Mouse (Mus musculus) urinary bladder, adult 2 months (tissue): ENCODE measurements around the gene Rbm44. TPM values are rescaled to one million over a fixed set of nuclear protein-coding genes. Genes with fewer than 3 reads are reported as not detected.
A peak's percentile ranks its signal among the peaks of the same experiment; 100 is the strongest.

Experiments used
- DNase-seq: peaks from one replicate; pipeline ENCODE4 v3.0.0; 2022; ENCODE audit warnings: low spot score
- polyA plus RNA-seq: library from polyadenylated mRNA; depleted of rRNA; stranded (reverse); fragments of >200 nt; gene quantifications from 2 replicates; pipeline ENCODE4 v1.2.3, GENCODE M21; 2012

Gene Rbm44
- polyA plus RNA-seq, 1 experiment: 0.04 TPM

DNA sequence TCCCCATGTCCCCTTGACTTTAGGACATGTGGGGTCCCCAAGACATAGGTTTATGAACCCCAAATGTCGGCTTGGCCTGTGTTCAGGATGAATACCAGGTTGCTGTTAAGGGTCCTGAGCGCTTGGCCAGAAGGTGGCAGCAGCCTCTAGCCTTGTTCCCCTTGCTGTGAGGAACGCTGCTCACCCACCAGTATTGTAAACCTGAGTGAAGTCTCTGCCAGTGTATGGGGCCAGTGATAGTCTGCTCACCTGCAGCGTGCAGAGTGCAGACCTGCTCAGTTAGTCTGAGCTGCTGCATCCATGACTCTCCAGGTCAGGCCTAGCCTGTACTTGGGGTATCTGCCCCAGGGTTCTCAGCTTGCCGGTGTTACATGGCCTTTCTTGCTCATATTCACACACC lies 34.2 kb downstream of the Rbm44 start:
- DNase-seq: peak; percentile 46

DNA sequence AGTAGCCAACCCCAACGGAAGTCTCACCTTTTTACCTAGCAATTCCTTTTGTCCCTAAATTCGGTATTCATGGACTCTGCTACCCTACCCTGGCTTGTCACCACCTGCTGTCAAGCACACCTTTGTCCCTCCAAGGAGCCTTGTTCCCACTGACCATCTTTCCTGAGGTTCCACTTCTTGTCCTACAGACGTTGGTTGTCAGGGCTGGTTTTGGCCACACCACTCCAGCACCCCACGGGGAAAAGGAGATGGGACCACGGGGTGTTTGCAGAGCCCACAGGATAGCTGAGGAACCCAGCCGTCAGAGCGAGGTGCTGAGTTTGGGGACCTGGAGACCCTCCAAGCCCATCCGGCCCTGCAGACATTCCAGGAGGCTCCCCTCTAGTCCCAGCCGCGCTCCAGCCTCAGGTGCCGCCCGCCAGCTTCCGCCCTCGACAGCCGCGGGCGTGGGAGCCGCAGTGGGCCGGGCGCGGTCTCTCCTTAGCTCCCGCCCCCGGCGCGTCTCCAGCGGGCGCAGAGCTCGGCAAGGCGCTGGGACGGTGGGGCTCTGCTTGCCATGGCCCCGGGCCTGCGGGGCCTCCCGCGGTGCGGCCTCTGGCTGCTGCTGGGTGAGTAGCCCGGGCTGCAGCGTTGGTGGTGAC lies 34.8 kb downstream of the Rbm44 start, which contains the start of gene Ramp1:
Gene Ramp1, plus strand, starts transcription at position 290 of the 641 bp plus-strand sequence.
- peak; percentile 48 for DNase-seq

DNA sequence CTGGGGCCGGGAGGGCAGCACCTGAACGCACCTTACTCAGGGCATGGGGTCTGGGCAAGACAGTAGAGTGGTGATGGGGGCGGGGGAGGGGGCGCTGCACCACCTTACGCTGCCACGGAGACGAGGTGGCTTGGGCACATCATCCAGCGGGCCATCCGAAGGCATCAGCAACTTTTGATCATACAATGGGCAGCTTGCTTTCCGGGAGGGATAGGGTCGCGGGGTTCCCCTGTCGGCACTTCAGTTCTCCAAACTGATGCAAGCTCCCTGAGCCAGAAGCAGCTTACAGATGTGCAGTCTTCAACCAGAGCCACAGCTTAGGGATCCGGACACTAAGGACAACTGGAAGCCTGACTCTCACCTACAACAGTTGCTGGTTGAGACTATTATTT lies 35.3 kb downstream of the Rbm44 start:
- DNase-seq: no peak

DNA sequence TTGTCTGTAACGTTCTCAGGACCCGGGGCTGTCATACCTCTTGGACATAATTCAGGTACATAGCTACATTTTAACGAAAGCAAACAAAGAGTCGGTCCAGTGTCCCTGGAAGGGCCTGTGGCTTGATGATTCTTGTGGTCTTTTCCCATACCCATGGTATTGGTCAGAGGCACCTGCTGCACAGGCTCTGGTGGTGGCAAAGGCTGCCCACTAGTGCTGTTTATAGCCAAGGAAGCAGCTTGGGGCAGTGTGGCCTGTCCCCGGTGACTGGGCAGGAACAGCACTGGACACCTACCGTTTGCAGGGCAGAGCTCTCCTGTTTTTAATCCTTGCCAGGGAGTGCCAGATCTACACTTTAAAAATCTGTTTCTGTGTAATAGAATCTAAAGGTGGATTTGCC lies 35.8 kb downstream of the Rbm44 start:
- no peak for DNase-seq

DNA sequence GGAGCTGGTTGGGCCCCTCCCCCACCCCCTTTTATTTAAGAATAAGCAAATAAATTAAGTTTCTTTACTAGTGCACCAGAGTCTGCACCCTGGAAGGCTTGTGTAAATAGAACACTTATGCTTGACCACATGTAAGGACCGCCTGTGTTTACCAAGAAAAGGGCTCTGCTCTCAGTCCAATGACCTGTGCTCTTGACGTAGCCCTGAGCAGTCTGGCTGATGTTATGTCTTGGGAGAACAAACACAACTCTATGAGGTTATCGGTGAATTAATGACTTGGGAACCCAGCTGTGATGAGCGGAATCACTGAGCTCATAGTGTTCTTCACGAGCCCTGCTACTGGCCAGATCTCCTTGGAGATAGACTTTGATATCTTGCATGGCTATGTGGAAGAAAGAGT lies 36.4 kb downstream of the Rbm44 start:
- no peak for DNase-seq

DNA sequence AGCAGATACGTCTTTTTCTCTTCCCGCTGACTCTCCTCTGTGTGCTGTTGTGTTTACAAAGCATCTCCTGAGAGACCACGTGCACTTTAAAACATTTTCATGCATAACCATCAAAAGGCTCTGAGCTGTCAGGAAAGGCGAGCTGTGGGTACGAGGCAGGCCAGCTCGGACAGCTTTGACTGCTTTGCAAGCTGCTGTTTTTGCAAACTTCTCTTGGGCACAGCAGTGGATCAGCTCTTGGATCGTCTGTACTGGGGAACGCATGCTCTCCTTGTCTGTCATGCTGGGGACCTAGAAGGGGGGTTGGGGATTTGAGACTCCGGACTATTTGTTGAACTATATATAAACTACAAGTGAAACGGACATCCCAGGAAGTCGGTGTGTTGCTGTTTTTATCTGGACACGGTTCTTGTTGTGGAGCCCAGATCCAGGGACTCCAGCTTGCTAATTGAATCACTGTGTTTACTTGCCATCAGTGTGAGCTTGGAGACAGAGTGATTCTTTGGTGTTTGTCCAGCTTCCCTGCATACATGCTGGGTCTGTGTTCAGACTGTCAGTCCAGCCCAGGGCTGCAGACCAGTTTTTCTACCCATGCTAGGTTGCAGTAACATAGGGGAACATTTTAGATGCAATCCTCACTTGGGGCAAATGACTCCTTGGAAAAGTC lies 37.0 kb downstream of the Rbm44 start:
- no peak for DNase-seq

DNA sequence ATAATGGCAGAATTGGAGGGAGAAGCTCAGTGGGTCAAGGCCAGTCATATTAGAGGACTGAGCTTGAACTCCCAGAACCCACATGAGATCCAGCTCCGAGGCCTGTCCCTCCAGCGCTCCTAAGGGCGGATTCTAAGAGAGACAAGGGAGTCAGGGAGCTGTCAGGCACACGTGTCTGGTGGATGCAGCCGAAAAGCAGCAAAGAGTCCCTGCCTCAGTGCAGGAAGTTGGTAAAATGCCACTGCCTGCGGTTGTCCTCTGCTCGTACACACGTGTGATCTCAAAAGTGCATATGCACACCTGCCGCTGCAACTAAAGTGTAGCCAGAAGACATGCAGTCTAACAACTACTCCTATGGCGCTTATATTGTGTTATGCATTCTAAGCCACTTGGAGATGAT lies 38.4 kb downstream of the Rbm44 start:
- DNase-seq: no peak

DNA sequence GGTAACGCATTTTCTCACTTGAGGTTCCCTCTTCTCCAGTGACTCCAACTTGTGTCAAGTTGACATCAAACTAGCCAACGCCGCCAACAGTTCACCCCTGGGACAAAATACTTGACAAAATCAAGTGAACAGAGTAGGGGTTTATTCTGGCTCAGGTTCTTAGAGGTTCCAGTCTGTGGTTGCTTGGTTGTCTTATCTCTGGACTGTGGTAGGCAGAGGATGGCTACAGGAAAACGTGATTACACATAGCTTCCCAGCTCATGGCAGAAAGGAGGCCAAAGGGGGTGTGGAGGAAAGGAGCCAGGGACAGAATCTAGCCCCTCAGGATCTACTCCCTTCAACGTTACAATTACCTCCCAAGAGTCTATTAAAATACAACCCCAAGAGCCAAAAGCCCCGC lies 41.8 kb downstream of the Rbm44 start:
- DNase-seq: no peak

DNA sequence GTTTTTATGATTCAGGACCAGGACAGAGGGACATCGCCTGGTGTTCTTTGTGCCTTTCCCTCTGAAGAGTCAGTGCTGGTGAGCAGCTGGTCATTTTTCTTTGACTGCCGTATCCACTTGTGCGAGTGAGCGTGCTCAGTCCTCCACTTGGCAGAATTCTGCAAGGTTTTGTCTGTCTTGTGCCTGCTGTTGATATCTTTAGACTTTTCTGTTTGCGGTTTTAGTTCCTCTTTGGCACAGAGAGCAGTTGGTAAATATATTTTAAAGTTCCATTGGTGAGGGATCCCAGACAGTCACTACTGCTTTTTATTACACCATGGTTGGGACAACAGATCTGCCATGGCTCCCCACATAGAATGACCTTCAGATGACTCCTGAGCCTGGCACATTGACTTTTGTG lies 42.4 kb downstream of the Rbm44 start:
- no peak for DNase-seq

DNA sequence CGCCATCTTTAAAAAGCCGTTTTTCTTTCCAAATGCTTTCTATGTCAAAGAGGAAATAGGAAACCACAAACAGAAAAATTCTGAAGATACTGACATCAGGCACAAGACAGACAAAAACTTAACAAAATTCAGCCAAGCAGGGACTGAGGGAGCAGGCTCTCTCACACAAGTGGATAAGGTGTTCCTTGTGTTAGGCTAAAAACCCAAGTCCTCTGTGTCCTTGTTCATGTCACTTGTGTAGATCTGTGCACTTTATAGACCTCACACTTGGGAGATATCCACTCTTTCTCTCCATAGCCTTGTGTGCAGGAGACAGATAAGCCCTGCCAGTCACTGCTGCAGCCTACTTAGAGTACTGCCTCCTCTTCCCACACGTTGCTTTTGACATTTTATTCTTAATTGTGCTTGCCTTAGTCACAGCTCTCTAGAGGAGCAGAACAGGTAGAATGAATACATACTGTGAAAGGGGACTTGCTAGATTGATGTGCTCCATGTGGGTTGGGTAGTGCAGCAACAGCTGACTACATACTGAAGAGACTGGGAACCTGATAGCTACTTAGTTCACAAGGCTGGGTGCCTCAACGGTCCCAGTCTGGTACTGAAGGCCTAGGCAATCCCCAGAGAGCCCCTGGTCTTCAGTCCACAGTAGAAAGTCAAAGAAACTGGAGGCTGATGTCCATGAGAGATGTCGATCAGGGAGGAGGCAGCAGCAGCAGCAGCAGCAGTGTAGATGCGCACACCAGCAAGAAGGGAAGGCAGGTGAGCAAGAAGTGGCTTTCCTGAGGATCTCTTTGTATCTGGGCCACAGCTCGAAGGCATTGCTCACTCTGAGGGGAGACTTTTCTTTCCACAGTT lies 43.1 kb downstream of the Rbm44 start:
- DNase-seq: no peak

DNA sequence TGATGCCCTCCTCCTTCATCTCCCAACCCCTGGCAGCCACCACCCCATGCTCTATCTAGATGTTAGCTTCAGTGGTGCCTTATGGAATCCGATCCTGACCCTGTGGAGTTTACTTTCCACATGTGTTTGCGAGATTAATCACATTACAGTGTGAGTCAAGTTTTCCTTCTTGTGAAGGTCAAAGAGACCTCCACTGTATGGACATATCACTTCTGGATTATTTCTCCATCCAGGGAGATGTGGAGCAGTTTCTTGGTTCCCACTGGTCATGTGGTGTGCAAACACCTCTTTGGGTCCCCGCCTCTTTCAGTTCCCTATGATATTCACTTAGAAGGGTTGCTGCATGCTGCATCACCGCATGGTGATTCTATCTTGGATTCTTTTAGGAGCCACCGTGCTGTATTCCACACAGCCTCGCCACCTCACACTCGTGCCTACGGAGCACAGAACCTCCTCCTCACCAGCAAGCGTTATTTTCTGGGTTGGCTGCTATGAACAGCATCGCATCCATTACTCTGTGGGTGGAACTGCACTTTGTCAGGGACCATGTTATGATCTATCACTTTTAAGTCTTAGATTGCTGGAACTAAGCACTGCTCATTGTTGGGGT lies 44.1 kb downstream of the Rbm44 start:
- no peak for DNase-seq

DNA sequence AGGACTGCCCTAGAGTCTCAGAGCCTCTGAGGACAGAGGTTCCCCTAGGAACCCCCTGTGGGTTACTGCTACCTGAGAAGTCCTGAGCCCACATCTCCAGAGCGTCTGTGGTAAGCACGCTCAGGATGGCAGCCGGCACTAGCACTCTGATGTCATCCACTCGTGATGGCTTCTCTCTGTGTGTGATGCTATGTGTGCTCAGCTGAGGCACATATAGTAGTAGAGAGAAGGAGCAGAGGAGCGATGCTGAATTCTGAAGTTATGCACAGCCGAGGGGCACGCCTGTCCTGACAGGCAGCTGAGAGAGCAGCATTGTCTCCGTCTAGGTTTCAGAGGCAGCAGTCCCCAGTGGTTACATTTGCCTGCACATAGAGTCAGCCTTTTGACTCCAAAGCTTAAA lies 47.3 kb downstream of the Rbm44 start:
- no peak for DNase-seq

DNA sequence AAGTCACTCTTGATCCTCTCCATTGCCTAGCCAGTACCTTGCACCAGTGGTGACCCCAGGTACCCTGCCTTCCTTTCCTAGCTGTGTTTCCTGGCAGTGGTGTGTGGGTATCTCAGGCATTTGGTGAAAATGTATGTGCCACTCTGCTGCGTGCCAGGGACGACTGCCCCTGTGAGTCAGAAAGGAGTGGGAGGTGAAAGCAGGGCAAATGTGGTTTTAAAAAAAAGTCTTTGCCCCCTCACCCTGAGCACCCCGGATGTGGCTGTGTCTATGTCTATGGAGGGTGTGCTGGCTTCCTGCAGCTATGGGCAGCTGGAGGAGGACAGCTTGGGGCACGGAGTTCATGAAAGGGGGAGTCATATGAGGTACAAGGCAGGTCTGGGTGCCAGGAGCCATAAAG lies 48.4 kb downstream of the Rbm44 start:
- no peak for DNase-seq

DNA sequence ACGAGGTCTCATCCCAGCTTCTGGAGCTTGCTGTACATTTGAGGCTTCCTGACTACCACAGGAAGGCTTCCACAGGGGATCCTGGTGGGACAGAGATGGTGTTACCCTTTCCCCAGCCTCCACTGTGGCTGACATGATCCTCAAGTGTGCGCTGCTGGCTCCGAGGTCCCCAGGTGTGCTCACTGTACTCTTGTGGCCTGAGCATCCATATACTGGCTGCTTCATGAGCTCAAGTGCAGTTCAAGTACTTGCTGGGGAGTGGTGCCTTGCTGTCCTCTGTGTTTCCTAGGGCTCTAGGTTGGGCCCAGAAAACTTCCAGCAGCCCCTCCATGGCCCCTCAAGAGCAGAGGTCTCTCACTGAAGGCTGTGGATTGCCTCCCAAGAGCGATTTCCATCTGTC lies 48.8 kb downstream of the Rbm44 start:
- no peak for DNase-seq

DNA sequence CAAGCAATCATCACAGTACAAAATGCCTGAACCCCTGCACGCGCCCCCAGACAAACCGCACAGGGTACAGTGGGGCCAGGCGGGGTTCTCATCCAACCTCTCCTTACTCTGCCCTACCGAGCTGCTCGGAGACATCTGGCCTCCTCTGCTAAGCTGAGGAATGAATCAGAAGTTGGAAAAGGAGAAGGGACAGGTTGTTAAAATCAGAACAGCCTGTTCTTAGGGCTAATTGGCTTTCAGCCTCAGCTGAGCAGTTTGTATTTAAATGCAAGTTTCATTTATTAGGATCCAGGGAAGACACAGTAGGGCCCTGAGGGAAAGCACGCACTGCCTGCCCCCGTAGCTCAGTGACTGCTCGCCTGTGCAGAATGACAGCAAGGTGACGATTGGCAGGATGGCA lies 54.9 kb downstream of the Rbm44 start:
- no peak for DNase-seq

DNA sequence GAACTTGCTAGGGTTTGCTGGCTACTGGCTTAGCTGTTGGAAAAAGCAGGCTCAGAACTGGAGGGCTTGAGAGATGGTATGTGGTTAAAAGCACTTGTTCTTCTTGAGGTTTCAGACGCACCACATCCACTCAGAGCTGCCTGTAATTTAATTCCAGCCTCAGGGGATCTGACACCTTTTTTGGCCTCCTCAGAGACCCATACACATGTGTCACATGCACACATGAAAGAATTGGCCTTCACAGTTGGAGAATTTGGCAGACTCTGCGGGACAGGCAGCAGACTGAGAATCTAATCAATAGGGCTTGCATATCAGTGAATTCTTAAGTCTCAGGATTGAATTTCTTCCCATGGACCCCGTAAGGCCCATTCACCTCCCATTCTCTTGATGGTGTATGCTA lies 56.2 kb downstream of the Rbm44 start:
- DNase-seq: no peak

DNA sequence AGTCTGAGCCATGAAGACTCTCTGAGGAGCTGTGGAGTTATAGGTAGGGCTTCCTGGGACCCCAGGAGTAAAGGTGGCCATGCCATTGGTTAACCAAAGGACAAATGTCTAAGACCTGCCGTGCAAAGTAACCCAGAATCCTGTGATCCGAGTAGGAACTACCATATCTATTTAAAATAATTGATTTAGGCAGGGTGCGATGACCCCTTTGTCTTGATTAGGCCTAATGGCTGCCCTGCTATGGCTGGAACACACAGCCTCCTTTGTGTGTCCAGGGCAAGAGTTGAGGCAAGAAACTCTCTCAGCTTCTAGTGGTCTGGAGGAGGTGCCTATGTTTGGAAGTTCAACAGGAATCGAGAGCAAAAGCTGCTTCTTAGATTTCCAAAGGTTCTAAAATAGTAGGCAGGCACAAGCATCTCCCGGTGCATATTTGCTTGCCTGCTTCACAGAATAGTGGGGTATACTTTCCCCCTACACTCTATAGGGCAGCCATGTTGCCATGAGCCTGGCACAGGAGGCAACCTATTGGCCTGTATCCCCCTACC lies 59.4 kb downstream of the Rbm44 start:
- no peak for DNase-seq

DNA sequence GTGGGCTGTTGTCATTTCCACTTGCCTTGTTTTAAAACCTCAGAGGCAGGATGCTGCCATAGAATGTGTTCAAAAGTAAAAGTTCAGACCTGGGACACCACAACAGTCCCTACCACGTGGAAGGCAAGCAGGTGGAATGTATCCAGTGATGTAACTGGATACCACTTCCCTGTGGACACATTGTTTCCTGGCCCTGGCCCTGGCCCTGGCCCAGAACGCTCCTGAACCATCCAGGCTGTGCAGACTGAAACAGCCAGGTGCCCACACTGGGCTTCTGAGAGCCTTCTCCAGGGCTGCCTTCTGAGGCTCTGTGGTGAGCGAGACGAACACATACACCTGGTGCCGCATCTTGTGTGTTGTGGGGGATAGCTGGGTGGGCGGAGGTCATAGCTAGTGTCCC lies 60.8 kb downstream of the Rbm44 start:
- DNase-seq: no peak

DNA sequence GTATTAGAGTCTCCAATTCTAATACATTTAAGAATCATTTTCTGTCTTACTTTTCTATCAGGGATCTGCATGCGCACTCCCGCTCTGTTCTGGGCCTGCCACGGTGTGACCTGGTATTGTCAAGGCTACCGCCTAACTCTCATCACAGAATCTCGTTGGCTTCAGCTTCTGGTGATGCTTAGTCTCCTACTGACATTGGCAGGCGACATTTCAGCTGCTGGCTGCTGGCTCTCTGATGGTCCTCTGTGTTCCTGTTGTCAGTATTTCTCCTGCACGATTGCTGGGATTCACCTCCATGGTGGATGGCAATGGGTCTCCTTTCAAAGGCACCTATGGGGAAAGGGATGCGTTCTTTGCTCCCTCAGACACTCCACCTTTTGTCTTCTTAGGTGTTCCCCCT lies 61.4 kb downstream of the Rbm44 start:
- DNase-seq: no peak

DNA sequence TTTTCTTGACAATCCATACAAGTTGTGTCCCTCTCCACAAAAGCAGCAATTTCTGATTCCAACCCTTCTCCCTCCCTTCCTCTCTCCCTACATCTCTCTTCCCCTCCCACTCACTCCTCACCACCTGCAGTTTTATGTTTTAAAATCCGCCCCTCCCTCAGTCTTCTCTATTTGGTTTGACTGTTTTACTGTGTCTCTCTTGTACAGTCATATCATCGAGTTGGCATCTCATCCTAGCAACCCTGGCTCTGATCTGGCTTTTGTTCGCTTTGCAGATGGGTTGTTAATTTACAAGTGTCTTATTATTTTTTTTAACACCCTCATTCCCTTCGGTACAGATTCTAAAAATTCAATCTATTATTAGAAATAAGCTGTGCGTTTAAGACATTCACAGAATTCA lies 62.0 kb downstream of the Rbm44 start:
- DNase-seq: no peak

DNA sequence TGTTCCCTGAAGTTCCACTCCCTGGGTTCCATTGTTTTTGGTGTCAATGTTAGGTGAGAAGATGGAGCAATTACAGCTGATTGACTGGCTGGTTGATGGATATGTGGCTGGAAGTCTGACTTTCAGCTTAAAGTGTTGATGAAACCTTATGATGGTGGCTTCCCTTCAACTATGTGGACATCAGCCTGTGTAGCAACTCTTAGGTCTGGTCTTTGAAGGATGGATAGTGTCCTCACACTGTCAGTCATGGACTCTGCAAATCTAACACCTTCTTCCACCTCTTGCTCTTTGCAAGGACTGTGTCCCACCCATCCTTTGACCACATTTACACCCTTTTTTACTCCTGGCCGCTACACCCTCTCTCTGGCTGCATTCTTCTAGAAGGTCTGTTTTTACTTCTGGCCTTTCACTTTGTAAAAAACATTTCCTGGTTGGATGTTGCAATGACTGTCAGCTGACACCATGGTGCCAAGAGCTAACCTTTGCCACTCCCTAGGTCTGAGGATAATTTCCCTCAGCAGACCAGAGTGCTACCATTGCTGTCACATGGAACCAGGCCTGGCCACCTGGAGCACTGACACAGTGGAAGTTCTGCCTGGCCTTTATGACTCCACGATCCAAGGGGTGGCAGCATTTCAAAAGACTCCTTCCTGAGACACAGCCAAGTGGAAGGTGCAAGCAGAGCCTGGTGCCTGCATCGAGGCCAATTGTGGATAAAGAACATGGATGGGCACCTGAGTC lies 62.6 kb downstream of the Rbm44 start:
- no peak for DNase-seq

DNA sequence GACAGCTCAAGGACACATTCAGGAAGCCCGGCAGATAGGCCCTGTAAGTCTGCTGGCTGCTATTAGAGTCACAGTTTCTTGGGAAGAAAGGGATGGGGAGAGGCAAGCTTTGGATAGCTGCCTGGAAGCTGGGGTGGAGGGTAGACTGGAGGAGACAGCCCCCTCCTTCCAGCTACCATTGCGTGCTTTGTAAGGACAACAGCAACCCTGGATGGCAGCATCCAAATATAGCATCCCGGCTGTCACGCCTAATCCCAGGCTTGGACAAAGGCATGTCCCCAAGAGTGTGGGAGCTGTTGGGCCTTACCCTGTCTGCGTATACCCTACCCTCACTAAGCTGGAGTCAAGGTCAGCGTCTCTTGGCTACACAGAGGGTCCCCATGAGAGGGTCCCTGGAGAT lies 64.5 kb downstream of the Rbm44 start:
- DNase-seq: peak; percentile 19
